Mouse (Mus musculus) neural tube, embryonic 13.5 days (tissue): Measurements from ENCODE around the gene Olfr270. TPM values are rescaled to one million over a fixed set of nuclear protein-coding genes. Genes with fewer than 3 reads are reported as not detected.

Experiments used
- ATAC-seq: fragments of 200-750 bp; cut with Nextera tagmentation; 2 replicates; pipeline ENCODE4 v1.8.0; 2017; ENCODE audit warnings: low read depth, mild to moderate bottlenecking, moderate TSS enrichment, moderate library complexity
- H3K27ac ChIP-seq: fragments of 300-500 bp; sonication (generic); replicated peaks from 2 replicates; pipeline ENCODE4 v1.5.1; 2015; ENCODE audit warnings: moderate library complexity, mild to moderate bottlenecking, inconsistent platforms
- H3K27me3 ChIP-seq: fragments of 300-500 bp; sonication (generic); 2 replicates; pipeline ENCODE4 v1.6.1; 2015; ENCODE audit warnings: mild to moderate bottlenecking, inconsistent platforms
- H3K36me3 ChIP-seq: fragments of 300-500 bp; sonication (generic); 2 replicates; pipeline ENCODE4 v1.6.1; 2015; ENCODE audit warnings: mild to moderate bottlenecking, inconsistent platforms
- H3K4me1 ChIP-seq: fragments of 300-500 bp; sonication (generic); replicated peaks from 2 replicates; pipeline ENCODE4 v1.6.1; 2015; ENCODE audit warnings: inconsistent platforms
- H3K4me2 ChIP-seq: fragments of 300-500 bp; sonication (generic); 2 replicates; pipeline ENCODE4 v1.6.1; 2015; ENCODE audit warnings: inconsistent platforms, mild to moderate bottlenecking, moderate library complexity
- H3K4me3 ChIP-seq: fragments of 300-500 bp; sonication (generic); 2 replicates; pipeline ENCODE4 v1.5.1; 2015; ENCODE audit warnings: mild to moderate bottlenecking, inconsistent platforms
- H3K9ac ChIP-seq: fragments of 300-500 bp; sonication (generic); 2 replicates; pipeline ENCODE4 v1.6.1; 2015; ENCODE audit warnings: moderate library complexity, mild to moderate bottlenecking, inconsistent platforms
- H3K9me3 ChIP-seq: fragments of 300-500 bp; sonication (generic); 2 replicates; pipeline ENCODE4 v1.6.1; 2016; ENCODE audit warnings: inconsistent platforms
- WGBS: fragments of 180-500 bp; shearing (Covaris S2); methylation state at CpG from one replicate; pipeline ENCODE4 v1.1.7; 2015; 5-methylcytosine and 5-hydroxymethylcytosine counted together
- polyA plus RNA-seq: library from polyadenylated mRNA; unstranded; fragments of >200 nt; fragmentation: Nextera tagmentation; extraction: Ambion mirVana; gene quantifications from 2 replicates; pipeline ENCODE4 v1.2.1, GENCODE M21; 2015

Gene Olfr270
- polyA plus RNA-seq, 1 experiment from 2014 or later = not detected

GRCm38 (mm10) chr4:53009183-53009582, 44.8 kb downstream of the Olfr270 start:
- no peak overlapping the region for H3K27ac ChIP-seq
- no peak overlapping the region for H3K4me3 ChIP-seq
- no peak overlapping the region for H3K9ac ChIP-seq
- 72% methylated on average over 4 of the region's 4 CpGs for WGBS
- H3K9me3 ChIP-seq = no peaks in the 10 kb centered on the region
- no peak for ATAC-seq
- H3K4me2 ChIP-seq = no peak overlapping the region
- peaks cover 10% of the 10 kb centered on the region for H3K4me1 ChIP-seq
- H3K27me3 ChIP-seq = no peaks in the 10 kb centered on the region
- peaks cover 4% of the 10 kb centered on the region; the same call in 1 of the 2 replicates for H3K36me3 ChIP-seq

GRCm38 (mm10) chr4:53009871-53010270, 45.5 kb downstream of the Olfr270 start:
- whole genome bisulfite sequencing = 93% methylated on average over 4 of the region's 4 CpGs
- H3K9ac ChIP-seq = no peak overlapping the region

GRCm38 (mm10) chr4:53011732-53012361, 47.5 kb downstream of the Olfr270 start, which contains the start of gene Nipsnap3b:
Gene Nipsnap3b, plus strand, starts transcription at chr4:53011880.
- Histone ChIP-seq H3K27me3 (no peaks in the 10 kb centered on the region), H3K27ac (peak within 1 kb of the TSS; percentile 85), H3K9me3 (no peaks in the 10 kb centered on the region), H3K4me1 (peaks cover 10% of the 10 kb centered on the region), H3K4me2 (peak within 1 kb of the TSS; percentile 65), H3K36me3 (peaks cover 26% of the 10 kb centered on the region), H3K9ac (peak within 1 kb of the TSS; percentile 78), H3K4me3 (peak within 1 kb of the TSS; percentile 71)
- WGBS = under 1% methylated on average over 63 of the region's 63 CpGs
- ATAC-seq = peak; percentile 95

More at GRCm38 (mm10) chr4:53009871-53010270, 45.5 kb downstream of the Olfr270 start:
- no peak overlapping the region for H3K27ac ChIP-seq
- H3K36me3 ChIP-seq = peaks cover 9% of the 10 kb centered on the region
- no peak for ATAC-seq
- H3K4me1 ChIP-seq = peaks cover 10% of the 10 kb centered on the region
- no peaks in the 10 kb centered on the region for H3K9me3 ChIP-seq
- no peak overlapping the region for H3K4me2 ChIP-seq
- H3K27me3 ChIP-seq = no peaks in the 10 kb centered on the region
- no peak overlapping the region for H3K4me3 ChIP-seq

- WGBS = 94% methylated on average over 7 of the region's 7 CpGs
Observed at GRCm38 (mm10) chr4:53014421-53014820, 50.1 kb downstream of the Olfr270 start.

GRCm38 (mm10) chr4:53015024-53015423, 50.7 kb downstream of the Olfr270 start:
- ATAC-seq = no peak
- Histone ChIP-seq H3K4me2 (no peak overlapping the region), H3K9ac (no peak overlapping the region), H3K4me1 (peaks cover 10% of the 10 kb centered on the region), H3K27ac (no peak overlapping the region), H3K36me3 (peaks cover 51% of the 10 kb centered on the region), H3K27me3 (no peaks in the 10 kb centered on the region), H3K9me3 (no peaks in the 10 kb centered on the region), H3K4me3 (no peak overlapping the region)
- 96% methylated on average over 3 of the region's 3 CpGs for WGBS

More at GRCm38 (mm10) chr4:53014421-53014820, 50.1 kb downstream of the Olfr270 start:
- peaks cover 45% of the 10 kb centered on the region for H3K36me3 ChIP-seq
- H3K9ac ChIP-seq = no peak overlapping the region
- H3K4me2 ChIP-seq = no peak overlapping the region
- no peak overlapping the region for H3K27ac ChIP-seq
- H3K4me1 ChIP-seq = peaks cover 10% of the 10 kb centered on the region
- no peak overlapping the region for H3K4me3 ChIP-seq
- ATAC-seq = no peak
- no peaks in the 10 kb centered on the region for H3K27me3 ChIP-seq
- H3K9me3 ChIP-seq = no peaks in the 10 kb centered on the region

GRCm38 (mm10) chr4:53018392-53018791, 54.0 kb downstream of the Olfr270 start:
- H3K9me3 ChIP-seq = no peaks in the 10 kb centered on the region
- no peak overlapping the region for H3K4me3 ChIP-seq
- no peak overlapping the region for H3K4me2 ChIP-seq
- H3K9ac ChIP-seq = no peak overlapping the region
- H3K4me1 ChIP-seq = no peaks in the 10 kb centered on the region
- ATAC-seq = no peak
- no peak overlapping the region for H3K27ac ChIP-seq
- peaks cover 77% of the 10 kb centered on the region for H3K36me3 ChIP-seq
- H3K27me3 ChIP-seq = no peaks in the 10 kb centered on the region
- 89% methylated on average over 1 of the region's 1 CpGs for WGBS

Other genes with a start within 250 kb of the Olfr270 start
- not detected in 2 replicates for gene Olfr275, start 149.9 kb upstream of the Olfr270 start, polyA plus RNA-seq
- not detected in 2 replicates for gene Olfr273, start 105.3 kb upstream of the Olfr270 start, polyA plus RNA-seq
- not detected in 2 replicates for gene Olfr272, start 45.4 kb upstream of the Olfr270 start, polyA plus RNA-seq
- gene Nipsnap3a, start 24.7 kb downstream of the Olfr270 start, polyA plus RNA-seq = not detected in 2 replicates
- 172 and 181 TPM in 2 replicates for gene Nipsnap3b, start 47.3 kb downstream of the Olfr270 start, polyA plus RNA-seq
- 11.5 TPM in 2 replicates for gene Abca1, start 195.3 kb downstream of the Olfr270 start, polyA plus RNA-seq